Mouse (Mus musculus): ENCODE data around the gene Pold2.

- no peak for TF ChIP-seq CTCF (IDR thresholded peaks at IDR 0.05; ENCODE audit: borderline replicate concordance, extremely low read depth, insufficient read depth, insufficient read length)
- no peak for TF ChIP-seq POLR2A (IDR thresholded peaks at IDR 0.05; ENCODE audit: borderline replicate concordance, extremely low read depth, insufficient read depth, insufficient read length, poor library complexity, severe bottlenecking)
Observed at GRCm38 (mm10) chr11:5914940-5915339, 36.8 kb upstream of the Pold2 start.
